Mouse (Mus musculus) heart, adult 2 months (tissue): Measurements from ENCODE around the gene Hopx. TPM values are rescaled to one million over a fixed set of nuclear protein-coding genes. Genes with fewer than 3 reads are reported as not detected.

ENCODE experiments used
- DNase-seq, 2 experiments: peaks; one replicate each; pipeline ENCODE4 v3.0.0; 2021
- H3K27ac ChIP-seq: fragments of 200-600 bp; 2 replicates; pipeline ENCODE4 v1.8.1; 2022
- H3K27me3 ChIP-seq: fragments of 200-500 bp; 2 replicates; pipeline ENCODE4 v1.6.1; 2012; ENCODE audit warnings: mild to moderate bottlenecking, low read length, inconsistent platforms, mixed read lengths; ENCODE audit not compliant: control insufficient read depth, insufficient read depth
- H3K36me3 ChIP-seq: fragments of 200-500 bp; 2 replicates; pipeline ENCODE4 v1.6.1; 2012; ENCODE audit warnings: low read length, inconsistent platforms; ENCODE audit not compliant: control insufficient read depth, insufficient read depth
- H3K4me1 ChIP-seq: fragments of 200-500 bp; 2 replicates; pipeline ENCODE4 v1.6.1; 2011; ENCODE audit warnings: low read length; ENCODE audit not compliant: control insufficient read depth, insufficient read depth
- H3K4me3 ChIP-seq: fragments of 200-600 bp; 2 replicates; pipeline ENCODE4 v1.8.1; 2022
- H3K79me2 ChIP-seq: fragments of 200-500 bp; replicated peaks from 2 replicates; pipeline ENCODE4 v1.6.1; 2012; ENCODE audit warnings: mild to moderate bottlenecking, inconsistent platforms, low read length, moderate library complexity, mixed read lengths; ENCODE audit not compliant: control insufficient read depth, insufficient read depth
- H3K9ac ChIP-seq: fragments of 200-500 bp; 2 replicates; pipeline ENCODE4 v1.6.1; 2012; ENCODE audit warnings: low read depth, mild to moderate bottlenecking, control low read depth, inconsistent platforms, low read length, mixed read lengths
- CTCF ChIP-seq: fragments of 200-600 bp; IDR thresholded peaks from 2 replicates; pipeline ENCODE4 v1.8.1; 2022; ENCODE audit warnings: antibody characterized with exemption, mild to moderate bottlenecking, moderate library complexity
- EP300 ChIP-seq: fragments of 200-500 bp; IDR thresholded peaks from 2 replicates; pipeline ENCODE4 v1.6.1; 2011; ENCODE audit warnings: low read depth, low read length, control low read depth; ENCODE audit not compliant: insufficient read depth
- POLR2A ChIP-seq: fragments of 200-500 bp; IDR thresholded peaks from 2 replicates; pipeline ENCODE4 v1.6.1; 2011; ENCODE audit warnings: mild to moderate bottlenecking, low read depth, low read length, control low read depth; ENCODE audit not compliant: insufficient read depth
- WGBS: fragments of 180-500 bp; shearing (Covaris S2); methylation state at CpG from one replicate; pipeline ENCODE4 v1.1.7; 2018; 5-methylcytosine and 5-hydroxymethylcytosine counted together
- intact Hi-C: fragments of 180-260 bp; cut with DNase I; formaldehyde crosslinking; loops from one replicate; pipeline ENCODE4 v1.15.1; 2025
- polyA plus RNA-seq: library from polyadenylated mRNA; depleted of rRNA; stranded (reverse); fragments of >200 nt; gene quantifications from 2 replicates; pipeline ENCODE4 v1.2.3, GENCODE M21; 2012
- total RNA-seq, 2 experiments: library from RNA; stranded (reverse); gene quantifications; 2 replicates each; pipeline ENCODE4 v1.2.3; 2021

Hopx gene
- total and polyA plus RNA-seq, 3 experiments, result 285 to 385 (median 367) TPM

DNA sequence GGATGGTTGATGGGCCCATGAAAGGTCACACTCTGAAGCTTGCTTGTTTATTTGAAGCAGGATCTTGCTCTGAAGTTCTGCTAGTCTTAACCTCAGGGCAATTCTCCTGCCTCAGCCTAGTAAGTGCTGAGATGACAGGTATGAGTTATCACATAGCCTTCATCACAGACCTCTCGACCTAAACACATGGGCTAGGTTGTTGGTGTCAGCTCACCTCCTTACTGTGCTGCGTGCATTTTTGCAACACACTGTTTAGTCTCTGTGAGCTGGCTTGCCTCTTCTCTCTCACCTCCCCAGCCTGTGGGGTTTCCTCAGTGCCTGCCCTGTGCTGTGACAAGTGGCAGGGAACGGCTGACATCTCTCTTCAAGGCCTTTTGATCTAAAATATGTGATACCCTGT lies 1.1 kb downstream of the Hopx start:
- Histone ChIP-seq H3K9ac (no peak overlapping the region), H3K27ac (peak overlapping the region; percentile 78), H3K79me2 (no peaks in the 10 kb centered on the region), H3K27me3 (no peaks in the 10 kb centered on the region), H3K36me3 (no peaks in the 10 kb centered on the region), H3K4me1 (peaks cover 8% of the 10 kb centered on the region), H3K4me3 (peak overlapping the region; percentile 41)
- intact Hi-C loops, result loop anchor here (2.0 kb wide), 1 partner anchor 19 kb away; no protein-coding TSS in a partner anchor
- DNase-seq, result no peak
- 66% methylated on average over 3 of the region's 3 CpGs for WGBS
- TF ChIP-seq POLR2A, result no peak

DNA sequence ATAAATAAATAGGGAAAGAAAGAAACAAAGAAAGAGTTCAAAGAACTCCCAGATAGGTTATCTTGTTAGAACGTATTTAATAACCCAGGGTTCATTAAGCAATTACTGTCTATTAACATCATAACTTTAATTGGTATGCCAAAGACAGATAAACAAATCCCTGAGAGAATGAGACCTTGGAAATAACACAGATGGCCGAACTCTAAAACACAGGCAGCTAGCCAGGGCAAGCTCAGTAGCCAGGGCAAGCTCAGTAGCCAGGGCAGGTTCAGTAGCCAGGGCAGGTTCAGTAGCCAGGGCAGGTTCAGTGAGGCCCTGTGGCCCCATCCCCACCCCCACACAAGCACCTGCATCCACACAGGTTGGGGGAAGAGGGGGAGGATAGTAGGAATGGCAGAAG lies 2.9 kb downstream of the Hopx start:
- H3K4me3 ChIP-seq, result no peak overlapping the region
- TF ChIP-seq CTCF (no peak), POLR2A (no peak), EP300 (no peak)
- WGBS, result 53% methylated on average over 2 of the region's 2 CpGs
- peaks cover 8% of the 10 kb centered on the region for H3K4me1 ChIP-seq
- DNase-seq, result no peak
- H3K9ac ChIP-seq, result peak overlapping the region; percentile 28; the same call in 1 of the 2 replicates
- H3K36me3 ChIP-seq, result no peaks in the 10 kb centered on the region
- H3K79me2 ChIP-seq, result no peaks in the 10 kb centered on the region
- H3K27me3 ChIP-seq, result no peaks in the 10 kb centered on the region
- peak overlapping the region; percentile 38 for H3K27ac ChIP-seq
- intact Hi-C loops, result no loop called here

DNA sequence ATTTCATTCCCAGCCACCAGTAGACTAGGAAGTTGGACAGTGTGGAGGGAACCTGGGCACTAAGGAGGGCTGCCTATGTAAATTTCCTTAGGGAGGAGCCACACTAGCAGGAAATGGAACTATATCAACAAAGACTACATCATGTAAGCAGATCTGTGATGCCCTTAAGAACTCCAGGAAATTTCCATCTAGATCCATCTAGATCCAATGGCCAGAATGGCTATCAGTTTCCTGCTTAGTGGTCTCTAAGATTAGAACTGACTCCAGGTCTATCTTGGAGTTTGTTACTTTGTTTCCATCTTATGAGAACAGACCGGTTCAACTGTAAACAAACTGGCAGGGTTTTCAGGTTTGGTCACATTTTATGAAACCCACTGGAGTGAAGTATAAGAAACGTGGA lies 5.1 kb downstream of the Hopx start:
- intact Hi-C loops, result no loop called here
- TF ChIP-seq CTCF (no peak), EP300 (no peak), POLR2A (no peak)
- Histone ChIP-seq H3K36me3 (no peaks in the 10 kb centered on the region; the same call in 1 of the 2 replicates), H3K9ac (no peak overlapping the region), H3K4me3 (no peak overlapping the region), H3K27ac (no peak overlapping the region), H3K79me2 (no peaks in the 10 kb centered on the region), H3K27me3 (no peaks in the 10 kb centered on the region), H3K4me1 (peaks cover 2% of the 10 kb centered on the region)
- WGBS, result 70% methylated on average over 2 of the region's 2 CpGs
- no peak for DNase-seq

DNA sequence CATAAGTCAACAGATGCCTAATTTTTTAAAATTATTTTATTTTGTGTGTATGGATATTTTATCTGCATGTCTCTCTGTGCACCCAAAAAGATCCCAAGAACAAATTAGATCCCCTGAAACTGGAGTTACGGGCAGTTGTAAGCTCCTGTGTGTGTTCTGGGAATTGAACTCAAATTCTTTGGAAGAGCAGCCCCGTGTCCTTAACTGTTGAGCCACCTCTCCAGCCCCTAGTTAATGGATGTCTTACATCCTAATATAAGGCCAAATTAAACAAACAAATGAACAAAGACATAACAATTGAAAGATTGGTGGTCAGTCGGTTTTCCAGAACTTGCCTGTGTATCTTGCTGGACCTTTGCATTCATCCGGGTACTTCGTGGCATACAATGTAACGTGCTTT lies 6.1 kb downstream of the Hopx start:
- intact Hi-C loops, result no loop called here
- Histone ChIP-seq H3K27ac (no peak overlapping the region), H3K4me1 (no peaks in the 10 kb centered on the region; the same call in 1 of the 2 replicates), H3K79me2 (no peaks in the 10 kb centered on the region), H3K27me3 (no peaks in the 10 kb centered on the region), H3K36me3 (no peaks in the 10 kb centered on the region; the same call in none of the 2 replicates), H3K9ac (no peak overlapping the region), H3K4me3 (no peak overlapping the region)
- WGBS, result 94% methylated on average over 6 of the region's 6 CpGs
- no peak for DNase-seq
- TF ChIP-seq POLR2A (no peak), EP300 (no peak), CTCF (no peak)

DNA sequence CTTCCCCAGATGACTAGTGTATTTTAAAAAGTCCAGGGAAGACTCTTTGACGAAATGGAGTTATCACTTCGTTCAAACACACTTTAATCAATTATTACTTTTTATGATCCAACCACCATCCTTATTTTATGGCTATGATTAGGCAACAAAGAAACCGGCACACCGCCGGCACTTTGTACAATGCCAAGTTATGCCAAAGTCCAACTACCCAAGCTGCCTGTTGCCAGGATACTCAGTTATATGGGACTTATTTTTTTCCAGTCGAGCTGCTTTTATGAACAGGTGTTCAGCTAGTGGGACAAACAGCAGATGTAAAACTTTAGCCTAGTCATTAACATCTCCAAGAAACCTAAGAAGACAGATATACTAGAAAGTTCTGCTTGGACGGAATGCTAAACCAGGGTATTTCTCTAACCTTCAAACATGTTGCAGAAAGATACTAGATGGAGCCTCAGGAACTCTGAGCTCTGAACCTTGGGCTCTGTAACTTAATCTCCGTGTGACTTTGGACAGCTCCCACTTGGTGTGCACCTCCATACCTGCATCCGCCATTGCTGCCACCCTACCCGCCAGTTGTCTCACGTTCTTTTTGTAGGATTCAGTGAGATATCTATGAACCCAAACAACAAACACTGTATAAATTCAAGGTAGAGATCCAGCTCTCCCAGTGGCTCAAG lies 7.6 kb downstream of the Hopx start:
- DNase-seq, result no peak
- Histone ChIP-seq H3K79me2 (no peaks in the 10 kb centered on the region), H3K4me1 (no peaks in the 10 kb centered on the region; the same call in 1 of the 2 replicates), H3K27ac (no peak overlapping the region), H3K9ac (no peak overlapping the region), H3K36me3 (no peaks in the 10 kb centered on the region; the same call in none of the 2 replicates), H3K27me3 (no peaks in the 10 kb centered on the region), H3K4me3 (no peak overlapping the region)
- TF ChIP-seq CTCF, result no peak
- no peak for TF ChIP-seq POLR2A
- TF ChIP-seq EP300, result no peak
- 78% methylated on average over 11 of the region's 11 CpGs for WGBS
- intact Hi-C loops, result no loop called here

DNA sequence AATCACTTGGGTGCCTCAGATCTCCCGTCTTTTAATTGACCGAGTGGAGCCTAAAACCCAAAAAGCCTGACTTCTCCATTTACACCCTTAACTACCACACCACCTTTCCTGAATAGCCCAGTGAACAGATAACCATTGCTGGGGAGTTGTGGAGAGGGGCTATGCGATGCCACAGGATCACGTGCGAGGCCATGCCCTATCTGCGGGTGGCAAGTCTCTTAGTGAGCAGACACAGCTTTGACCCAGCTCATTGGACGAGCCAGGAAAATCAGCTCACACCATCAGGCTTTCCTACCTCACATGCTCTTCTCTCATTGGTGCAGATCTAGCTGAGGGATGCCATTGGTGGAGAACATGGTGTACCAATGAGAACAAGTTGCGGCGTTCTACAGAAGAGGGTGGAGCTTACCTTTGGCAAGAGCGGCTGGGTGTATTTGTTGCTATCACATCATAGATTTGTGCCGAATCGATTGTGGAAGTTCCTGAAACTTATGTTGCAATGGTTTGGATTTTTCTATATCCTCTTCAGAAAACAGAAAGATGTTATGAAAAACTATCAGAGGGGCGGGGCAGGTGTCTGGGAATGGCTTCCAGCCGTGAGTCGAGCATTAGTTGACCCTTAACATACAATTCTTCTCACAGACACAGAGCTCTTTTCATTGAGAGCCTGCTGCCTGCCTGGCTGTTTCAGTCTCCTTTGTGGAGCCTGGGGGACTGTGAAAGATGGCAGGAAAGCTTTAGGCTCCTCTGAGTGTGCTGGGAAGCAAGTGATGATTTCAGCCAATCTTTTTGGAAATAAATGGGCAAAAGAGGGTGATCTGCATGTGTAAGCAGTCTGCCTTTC lies 12.2 kb downstream of the Hopx start:
- Histone ChIP-seq H3K27me3 (no peaks in the 10 kb centered on the region), H3K36me3 (peaks cover 7% of the 10 kb centered on the region), H3K79me2 (no peaks in the 10 kb centered on the region), H3K4me1 (peaks cover 4% of the 10 kb centered on the region), H3K9ac (no peak overlapping the region), H3K4me3 (no peak overlapping the region), H3K27ac (no peak overlapping the region)
- DNase-seq, result no peak
- no peak for TF ChIP-seq EP300
- no peak for TF ChIP-seq POLR2A
- no peak for TF ChIP-seq CTCF
- 81% methylated on average over 15 of the region's 15 CpGs for WGBS
- intact Hi-C loops, result no loop called here
